Mouse (Mus musculus): ENCODE data around the gene Sik1.

GRCm38 (mm10) chr17:31833752-31834151 lies 21.9 kb downstream of the Sik1 start:
- TF ChIP-seq EP300 (IDR thresholded peaks at IDR 0.05; ENCODE audit: low read depth), result no peak
- TF ChIP-seq CTCF (IDR thresholded peaks at IDR 0.05; ENCODE audit: low read depth), result no peak
